9 mouse cellular contexts compared by ENCODE assay signal in the genomic region with DNA sequence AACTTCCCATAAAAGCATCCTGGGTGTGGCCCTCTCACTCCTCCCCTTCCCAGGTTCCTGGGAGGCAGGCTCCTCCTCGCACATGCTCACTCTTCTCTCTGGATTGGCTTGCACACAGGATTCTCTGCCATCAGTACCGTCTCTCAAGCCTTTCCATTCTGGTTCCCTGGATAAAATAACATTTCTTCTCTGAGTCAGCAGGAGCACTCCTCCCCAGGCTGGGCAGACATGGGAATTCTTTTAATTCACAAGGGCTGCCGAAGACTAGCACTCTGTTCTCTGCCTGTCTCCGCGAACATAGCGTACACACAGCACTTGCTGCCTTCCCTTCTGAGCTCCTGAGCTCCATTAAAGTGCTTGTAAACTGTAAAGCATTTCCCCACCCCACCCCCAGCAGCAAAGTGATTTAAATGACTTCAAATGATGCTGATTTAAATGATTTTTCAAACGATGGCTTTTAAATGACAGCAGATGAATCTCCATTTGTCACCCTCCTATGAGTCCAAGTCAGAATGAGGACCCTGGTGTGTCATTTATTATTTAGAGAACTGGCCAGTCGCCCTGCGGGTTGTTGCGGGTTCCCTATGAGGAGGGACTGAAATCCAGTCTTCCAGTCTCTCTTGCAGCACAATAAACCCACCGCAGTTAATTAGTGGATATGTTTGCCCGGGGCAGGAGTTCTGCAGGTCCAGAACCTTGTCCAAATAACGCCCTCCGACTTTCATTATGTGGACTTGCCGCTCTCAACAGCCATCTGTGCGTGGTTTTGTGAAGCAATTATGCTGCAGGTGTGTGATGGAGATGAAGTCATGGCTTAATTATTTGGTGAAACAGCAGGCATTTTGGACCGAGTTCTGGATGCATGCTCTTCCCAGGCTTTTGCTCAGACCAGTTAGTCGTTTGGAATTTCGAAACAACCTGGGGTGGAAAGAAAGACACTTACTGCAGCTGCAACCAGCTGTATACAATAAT.
A peak's percentile ranks its signal among the peaks of the same experiment; 100 is the strongest.
DNase-seq lines count a peak whose midpoint lies in the region; ATAC-seq and TF ChIP-seq lines count a peak whose summit lies in the region.
"Had no signal": no experiment of that assay in that cellular context is flagged by ENCODE, and none has a peak within 500 bp of the region (broad histone marks: within the 10 kb centered on the region; RNA-seq: fewer than 3 reads in every experiment).

No protein-coding gene starts in this region.

- no peaks in the 10 kb centered on the region for H3K36me3 ChIP-seq in neural tube, embryonic 13.5 days

- CTCF ChIA-PET in Patski (lab: Charles Lee), result interaction anchor here (0.9 to 1.4 kb wide), 4 partner anchors 8 to 93 kb away, joined by 3 to 4 read pairs (median 4); no protein-coding TSS in a partner anchor

- WGBS in neural tube, embryonic 13.5 days, result 19% methylated on average over 19 of the region's 19 CpGs

- peak; percentile 69 for ATAC-seq in Patski
- peak; percentile 76 for ATAC-seq in neural tube, embryonic 13.5 days (ENCODE audit: low read depth)
- no peak for ATAC-seq in megakaryocyte, adult 5-6 weeks (ENCODE audit: poor library complexity, severe bottlenecking)

- peak overlapping the region; percentile 59 for H3K9ac ChIP-seq in neural tube, embryonic 13.5 days
- H3K9ac ChIP-seq: liver, embryonic 14.5 days had no signal

- peak overlapping the region; percentile 81 for H3K27ac ChIP-seq in neural tube, embryonic 13.5 days (replicated peaks)
- H3K27ac ChIP-seq: liver, embryonic 14.5 days had no signal

- peak overlapping the region; percentile 52 for H3K4me2 ChIP-seq in neural tube, embryonic 13.5 days

- H3K4me3 ChIP-seq in neural tube, embryonic 13.5 days, result peak overlapping the region; percentile 19

- TF ChIP-seq CTCF in Patski (IDR thresholded peaks at IDR 0.05), result no peak

- POLR2A ChIA-PET in Patski (lab: Charles Lee), result no interaction called here

- in situ Hi-C loops in Patski (cut with MboI; ENCODE audit: low pct_unique_long_range_greater_than_20kb), result no loop called here

- peaks cover 28% of the 10 kb centered on the region for H3K4me1 ChIP-seq in neural tube, embryonic 13.5 days (replicated peaks)

- H3K27me3 ChIP-seq in Patski, result no peaks in the 10 kb centered on the region
- H3K27me3 ChIP-seq in neural tube, embryonic 13.5 days, result no peaks in the 10 kb centered on the region

- peak; percentile 57 for DNase-seq in Patski (ENCODE audit: low read depth, low spot score)
- DNase-seq in cerebellum, adult 18-20 months, result peak; percentile 58 to 62
- DNase-seq in frontal cortex, adult 2 months (ENCODE audit: extremely low spot score in 1 of 2, low spot score in 1 of 2), result peak; percentile 58 to 74
- peak; percentile 31 to 38 for DNase-seq in layer of hippocampus, postnatal 25 days (ENCODE audit: extremely low spot score in 1 of 2, low spot score in 1 of 2)
- no peak for DNase-seq in spleen, postnatal 36 days (ENCODE audit: low spot score in 2 of 2)
- no peak for DNase-seq in spleen, adult 18-20 months

- H3K9me3 ChIP-seq in neural tube, embryonic 13.5 days, result no peaks in the 10 kb centered on the region

Comparison
In these comparisons a context has a peak if more than half of its experiments do, and no peak if none do; other contexts are left out.
1. DNase-seq: peak in Patski (single experiment), cerebellum, adult 18-20 months (2 of 2), frontal cortex, adult 2 months (2 of 2) and layer of hippocampus, postnatal 25 days (2 of 2); none in spleen, postnatal 36 days (0 of 2) and spleen, adult 18-20 months (0 of 2).